Mouse (Mus musculus) C2C12 (cell line): Measurements from ENCODE around the gene Armh3.

Source experiments
- CTCF ChIP-seq: IDR thresholded peaks from one replicate; pipeline ENCODE4 v1.5.1; 2011; ENCODE audit not compliant: control insufficient read depth, insufficient read depth, insufficient read length
- MAX ChIP-seq: IDR thresholded peaks from one replicate; pipeline ENCODE4 v1.6.1; 2011; ENCODE audit warnings: mild to moderate bottlenecking, control low read depth
- MYOD1 ChIP-seq: IDR thresholded peaks from one replicate; pipeline ENCODE4 v1.6.1; 2011; ENCODE audit warnings: low read depth; ENCODE audit not compliant: control insufficient read depth, insufficient read length
- USF1 ChIP-seq: IDR thresholded peaks from one replicate; pipeline ENCODE4 v1.6.1; 2011; ENCODE audit warnings: low read depth, mild to moderate bottlenecking, control low read depth, moderate library complexity

GRCm38 (mm10) chr19:45826146-45826545 lies 172.1 kb downstream of the Armh3 start:
- TF ChIP-seq USF1 (no peak), CTCF (no peak), MAX (no peak), MYOD1 (no peak)
